Mouse (Mus musculus) forebrain, postnatal 0 days (tissue): Measurements from ENCODE around the gene Tasp1. TPM values are rescaled to one million over a fixed set of nuclear protein-coding genes. Genes with fewer than 3 reads are reported as not detected.
"Not testable (repeated sequence)": the region's sequence is repeated elsewhere in the genome, so short reads cannot be mapped to it uniquely, and the experiment has no call there.

Experiments
- ATAC-seq: fragments of 200-750 bp; cut with Nextera tagmentation; 2 replicates; pipeline ENCODE4 v1.8.0; 2017; ENCODE audit warnings: mild to moderate bottlenecking, moderate library complexity
- DNase-seq: peaks from one replicate; pipeline ENCODE4 v3.0.0-alpha.2; 2015
- H3K27ac ChIP-seq: fragments of 300-500 bp; sonication (generic); 2 replicates; pipeline ENCODE4 v1.5.1; 2014; ENCODE audit warnings: low read depth, mild to moderate bottlenecking, antibody characterized with exemption, low read length, moderate library complexity, mixed read lengths
- H3K27me3 ChIP-seq: fragments of 300-500 bp; sonication (generic); 2 replicates; pipeline ENCODE4 v1.6.1; 2014; ENCODE audit warnings: mild to moderate bottlenecking, low read length, mixed read lengths; ENCODE audit not compliant: insufficient read depth
- H3K36me3 ChIP-seq: fragments of 300-500 bp; sonication (generic); 2 replicates; pipeline ENCODE4 v1.6.1; 2014; ENCODE audit warnings: mild to moderate bottlenecking, moderate library complexity; ENCODE audit not compliant: insufficient read depth
- H3K4me1 ChIP-seq: fragments of 300-500 bp; sonication (generic); 2 replicates; pipeline ENCODE4 v1.6.1; 2014; ENCODE audit warnings: antibody characterized with exemption; ENCODE audit not compliant: insufficient read depth
- H3K4me2 ChIP-seq: fragments of 300-500 bp; sonication (generic); 2 replicates; pipeline ENCODE4 v1.6.1; 2014; ENCODE audit warnings: low read depth, mild to moderate bottlenecking, moderate library complexity
- H3K4me3 ChIP-seq: fragments of 300-500 bp; sonication (generic); 2 replicates; pipeline ENCODE4 v1.5.1; 2014; ENCODE audit warnings: low read depth, low read length, mixed read lengths
- H3K9ac ChIP-seq: fragments of 300-500 bp; sonication (generic); 2 replicates; pipeline ENCODE4 v1.6.1; 2014; ENCODE audit warnings: mild to moderate bottlenecking
- H3K9me3 ChIP-seq: fragments of 300-500 bp; sonication (generic); 2 replicates; pipeline ENCODE4 v1.6.1; 2016; ENCODE audit warnings: low read length
- CTCF ChIP-seq: sonication (generic); IDR thresholded peaks from 2 replicates; pipeline ENCODE4 v1.5.1; 2016; ENCODE audit warnings: antibody characterized with exemption, control low read depth, low read depth
- WGBS: fragments of 180-500 bp; shearing (Covaris S2); extraction: QIAGEN DNeasy Blood & Tissue Kit; methylation state at CpG from one replicate; pipeline ENCODE4 v1.1.7; 2014; 5-methylcytosine and 5-hydroxymethylcytosine counted together
- polyA plus RNA-seq: library from polyadenylated mRNA; unstranded; fragments of >200 nt; fragmentation: Nextera tagmentation; extraction: Ambion mirVana; gene quantifications from 2 replicates; pipeline ENCODE4 v1.2.1, GENCODE M21; 2015
- total RNA-seq: library from RNA; depleted of rRNA; stranded (reverse); fragments of >200 nt; gene quantifications from 2 replicates; pipeline ENCODE4 v1.2.3, GENCODE M21; 2014

Gene Tasp1
- total and polyA plus RNA-seq, 2 experiments from 2014 or later: 23.6 to 25.0 TPM

GRCm38 (mm10) chr2:140099971-140100370, 33.4 kb upstream of the Tasp1 start:
- TF ChIP-seq CTCF: no peak
- Histone ChIP-seq H3K4me2 (no peak overlapping the region), H3K9ac (no peak overlapping the region), H3K4me1 (no peaks in the 10 kb centered on the region), H3K36me3 (no peaks in the 10 kb centered on the region), H3K9me3 (no peaks in the 10 kb centered on the region), H3K4me3 (no peak overlapping the region), H3K27ac (no peak overlapping the region), H3K27me3 (no peaks in the 10 kb centered on the region)
- WGBS: 83% methylated on average over 3 of the region's 3 CpGs
- ATAC-seq: no peak
- no peak for DNase-seq

- no peaks in the 10 kb centered on the region for H3K27me3 ChIP-seq
- TF ChIP-seq CTCF: no peak
- 90% methylated on average over 3 of the region's 3 CpGs for WGBS
- H3K27ac ChIP-seq: no peak overlapping the region
- H3K4me2 ChIP-seq: no peak overlapping the region
- DNase-seq: no peak
- no peaks in the 10 kb centered on the region for H3K36me3 ChIP-seq
- H3K4me1 ChIP-seq: no peaks in the 10 kb centered on the region
- ATAC-seq: no peak
- no peak overlapping the region for H3K4me3 ChIP-seq
- H3K9me3 ChIP-seq: no peaks in the 10 kb centered on the region
- no peak overlapping the region for H3K9ac ChIP-seq
Observed at GRCm38 (mm10) chr2:140097131-140097591, 30.6 kb upstream of the Tasp1 start.

GRCm38 (mm10) chr2:140096034-140096433, 29.4 kb upstream of the Tasp1 start:
- Histone ChIP-seq H3K4me2 (no peak overlapping the region), H3K27ac (no peak overlapping the region), H3K36me3 (no peaks in the 10 kb centered on the region), H3K4me1 (no peaks in the 10 kb centered on the region), H3K9me3 (no peaks in the 10 kb centered on the region), H3K9ac (no peak overlapping the region), H3K27me3 (no peaks in the 10 kb centered on the region), H3K4me3 (no peak overlapping the region)
- TF ChIP-seq CTCF: no peak
- DNase-seq: no peak
- 88% methylated on average over 5 of the region's 5 CpGs for WGBS
- no peak for ATAC-seq

GRCm38 (mm10) chr2:140093433-140093832, 26.8 kb upstream of the Tasp1 start:
- Histone ChIP-seq H3K4me2 (no peak overlapping the region), H3K4me1 (no peaks in the 10 kb centered on the region), H3K4me3 (no peak overlapping the region), H3K27me3 (no peaks in the 10 kb centered on the region), H3K9me3 (no peaks in the 10 kb centered on the region), H3K9ac (no peak overlapping the region), H3K36me3 (no peaks in the 10 kb centered on the region), H3K27ac (no peak overlapping the region)
- 89% methylated on average over 5 of the region's 5 CpGs for WGBS
- ATAC-seq (no peak), DNase-seq (no peak)
- TF ChIP-seq CTCF: no peak

- H3K4me1 ChIP-seq: no peaks in the 10 kb centered on the region
Observed at GRCm38 (mm10) chr2:140084245-140084644, 17.6 kb upstream of the Tasp1 start.

GRCm38 (mm10) chr2:140080747-140081577, 14.4 kb upstream of the Tasp1 start:
- 91% methylated on average over 11 of the region's 11 CpGs for WGBS
- DNase-seq (no peak), ATAC-seq (no peak)
- no peak for TF ChIP-seq CTCF
- H3K9ac ChIP-seq: no peak overlapping the region
- no peak overlapping the region for H3K27ac ChIP-seq
- H3K36me3 ChIP-seq: no peaks in the 10 kb centered on the region
- no peaks in the 10 kb centered on the region for H3K4me1 ChIP-seq
- H3K27me3 ChIP-seq: no peaks in the 10 kb centered on the region
- H3K9me3 ChIP-seq: no peaks in the 10 kb centered on the region
- no peak overlapping the region for H3K4me3 ChIP-seq
- no peak overlapping the region for H3K4me2 ChIP-seq

More at GRCm38 (mm10) chr2:140084245-140084644, 17.6 kb upstream of the Tasp1 start:
- ATAC-seq (no peak), DNase-seq (no peak)
- H3K9ac ChIP-seq: no peak overlapping the region
- no peak overlapping the region for H3K27ac ChIP-seq
- no peaks in the 10 kb centered on the region for H3K36me3 ChIP-seq
- no peak overlapping the region for H3K4me2 ChIP-seq
- H3K4me3 ChIP-seq: no peak overlapping the region
- no peaks in the 10 kb centered on the region for H3K27me3 ChIP-seq
- no peak for TF ChIP-seq CTCF
- WGBS: 94% methylated on average over 7 of the region's 7 CpGs
- no peaks in the 10 kb centered on the region for H3K9me3 ChIP-seq

- not testable (repeated sequence) for H3K4me1 ChIP-seq, H3K4me3 ChIP-seq, H3K9me3 ChIP-seq, ATAC-seq, H3K27me3 ChIP-seq, H3K9ac ChIP-seq, H3K27ac ChIP-seq, DNase-seq, H3K4me2 ChIP-seq, H3K36me3 ChIP-seq
Observed at GRCm38 (mm10) chr2:140079284-140079683, 12.7 kb upstream of the Tasp1 start.
